Mouse (Mus musculus): ENCODE results near the gene Trim11. TPM values are rescaled to one million over a fixed set of nuclear protein-coding genes. Genes with fewer than 3 reads are reported as not detected.

Trim11 gene
- total RNA-seq, 1 experiment from 2014 or later = 32.0 TPM

DNA sequence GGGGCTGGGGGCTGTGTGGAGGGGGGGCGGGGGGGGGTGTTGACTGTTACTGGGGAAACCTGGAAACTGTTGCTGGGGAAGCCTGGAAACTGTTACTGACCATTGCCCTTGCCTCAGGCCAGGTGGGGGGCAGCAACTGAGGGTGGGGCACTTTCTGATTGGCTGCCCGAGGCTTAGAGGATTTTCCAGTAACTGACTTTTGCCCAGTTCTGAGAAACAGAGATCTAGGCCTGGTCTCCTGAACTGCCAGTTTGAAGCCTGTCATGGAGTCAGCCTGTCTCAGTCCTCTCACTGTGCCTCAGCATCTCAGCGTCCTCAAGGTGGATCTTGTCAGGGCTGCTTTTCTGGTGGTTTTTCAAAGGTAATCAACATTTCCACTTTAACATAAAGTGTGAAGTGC lies 3.5 kb upstream of the Trim11 start:
- ATAC-seq (replicated peaks; ENCODE audit: insufficient number of reproducible peaks, low FRiP score, low TSS enrichment, poor library complexity, severe bottlenecking) = no peak

DNA sequence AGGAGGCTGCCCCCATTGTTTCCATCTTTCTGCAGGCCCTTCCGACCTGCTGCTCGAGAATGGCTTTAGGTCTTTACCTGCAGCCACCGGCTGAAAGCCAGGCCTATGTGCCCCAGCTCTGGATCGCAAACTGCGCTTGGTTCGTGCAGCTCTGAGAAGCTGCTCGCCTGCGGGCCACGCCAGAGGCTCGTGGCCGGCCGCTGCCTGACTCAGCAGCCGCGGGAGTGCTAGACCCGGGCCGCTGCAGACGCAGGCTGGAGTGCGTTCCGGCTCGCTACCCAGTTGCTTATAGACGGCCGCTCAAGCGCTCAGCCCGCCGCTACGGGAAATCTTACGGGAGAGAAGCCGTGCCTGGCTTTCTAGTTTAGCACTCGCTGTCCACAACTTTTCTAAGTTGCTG lies 743 bp upstream of the Trim11 start:
- ATAC-seq (replicated peaks; ENCODE audit: insufficient number of reproducible peaks, low FRiP score, low TSS enrichment, poor library complexity, severe bottlenecking) = no peak

DNA sequence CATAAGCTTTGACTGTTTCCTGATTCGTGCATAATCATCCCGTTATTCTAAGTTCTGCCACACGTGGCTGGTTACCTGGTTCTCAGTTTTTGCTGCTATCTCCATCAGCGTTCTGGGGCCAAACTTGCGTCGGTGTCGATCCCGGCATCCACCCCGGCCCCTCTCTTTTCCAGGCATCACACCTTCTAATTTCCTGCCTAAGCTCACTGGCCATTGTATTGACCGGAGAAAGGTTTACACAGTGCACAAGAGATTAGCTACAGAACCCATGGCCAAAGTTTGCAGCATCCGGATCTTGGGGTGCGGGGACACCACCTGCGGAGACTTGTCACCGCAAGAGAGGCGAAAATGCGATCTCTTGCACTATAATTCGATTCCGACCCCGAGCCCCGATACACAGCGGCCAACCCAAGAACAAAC lies 276 bp upstream of the Trim11 start:
- ATAC-seq (replicated peaks; ENCODE audit: insufficient number of reproducible peaks, low FRiP score, low TSS enrichment, poor library complexity, severe bottlenecking) = no peak

DNA sequence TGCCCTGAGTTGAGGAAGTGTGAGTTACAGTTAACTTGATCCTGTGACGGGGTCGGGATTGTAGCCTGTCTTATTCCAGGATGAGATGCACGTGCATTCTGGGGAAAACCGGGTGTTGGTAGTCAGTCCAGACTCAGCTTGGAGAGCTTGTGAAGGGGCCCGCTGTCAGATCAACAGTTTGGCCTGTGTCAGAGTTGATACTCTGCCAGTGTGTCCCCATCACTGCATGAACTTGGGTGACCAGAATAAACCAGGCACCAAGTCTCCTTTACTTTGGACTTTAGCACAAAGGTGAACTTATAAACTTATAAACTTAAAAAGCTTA lies 775 bp downstream of the Trim11 start:
- ATAC-seq (replicated peaks; ENCODE audit: insufficient number of reproducible peaks, low FRiP score, low TSS enrichment, poor library complexity, severe bottlenecking) = no peak

DNA sequence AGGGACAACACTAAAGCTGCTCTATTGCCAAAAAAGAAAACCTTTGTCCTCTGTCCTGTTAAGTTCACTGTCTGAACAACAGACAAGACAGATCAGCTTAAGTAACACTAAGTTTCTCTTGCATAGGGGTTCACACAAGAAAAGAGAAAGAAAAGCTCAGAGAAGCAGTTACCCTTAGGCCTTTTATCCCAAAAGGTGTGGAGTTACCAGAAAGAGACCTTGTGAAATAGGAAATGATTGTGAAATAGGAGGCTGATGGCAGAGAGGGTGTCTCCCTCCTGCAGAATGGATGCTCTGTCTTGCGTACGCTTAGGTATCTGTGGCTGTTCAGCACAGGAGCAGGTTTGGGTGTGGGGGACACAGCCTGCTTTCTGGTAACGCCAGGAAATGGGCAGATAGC lies 1.3 kb downstream of the Trim11 start:
- ATAC-seq (replicated peaks; ENCODE audit: insufficient number of reproducible peaks, low FRiP score, low TSS enrichment, poor library complexity, severe bottlenecking) = no peak

DNA sequence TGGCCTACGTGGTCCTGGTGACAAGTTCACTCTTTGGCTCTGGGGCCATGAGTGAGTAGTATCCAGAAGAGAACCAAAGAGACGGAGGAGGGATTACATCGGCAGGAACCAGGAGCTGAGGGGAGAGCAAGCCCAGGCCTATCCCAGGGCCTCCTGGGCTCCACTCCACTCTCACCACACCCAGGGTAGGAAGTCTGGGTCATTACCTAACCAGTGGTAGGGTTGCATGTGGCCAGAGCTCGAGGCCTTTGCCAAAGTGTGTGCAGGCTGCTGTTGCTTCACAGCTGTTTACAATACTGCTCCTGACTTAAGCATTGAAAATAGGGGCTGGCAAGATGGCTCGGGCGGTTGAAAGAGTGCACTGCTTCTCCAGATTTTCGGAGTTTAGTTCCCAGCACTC lies 1.8 kb downstream of the Trim11 start:
- ATAC-seq (replicated peaks; ENCODE audit: insufficient number of reproducible peaks, low FRiP score, low TSS enrichment, poor library complexity, severe bottlenecking) = no peak

DNA sequence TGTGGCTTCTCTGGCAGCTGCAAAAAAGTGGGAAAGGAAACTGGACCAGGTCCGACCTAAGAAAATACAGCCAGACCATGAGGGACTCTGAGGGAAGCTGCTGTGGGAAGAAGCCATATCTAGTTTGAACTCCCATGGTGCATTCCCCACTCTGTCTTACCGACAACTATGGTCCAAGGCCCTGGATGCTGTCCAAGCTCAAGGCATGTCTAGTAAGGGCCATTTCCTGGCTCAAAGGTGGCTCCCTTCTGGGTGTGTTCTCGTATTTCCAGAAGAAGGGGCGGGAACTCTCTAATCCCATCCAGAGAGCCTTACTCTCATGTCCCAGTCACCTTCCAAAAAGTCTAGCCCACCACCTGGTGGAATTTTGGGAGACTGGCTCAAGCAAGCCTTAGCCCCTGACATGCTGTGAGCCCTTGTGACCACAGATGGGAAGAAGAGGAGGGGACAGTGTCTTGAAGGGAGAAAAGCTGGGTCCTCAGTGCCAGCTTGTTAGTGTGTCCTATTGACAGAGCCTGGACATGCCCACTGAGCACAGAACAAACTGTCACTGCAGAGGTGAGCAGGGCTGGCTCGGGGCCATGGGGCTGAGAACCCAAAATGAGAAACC lies 2.6 kb downstream of the Trim11 start:
- ATAC-seq (replicated peaks; ENCODE audit: insufficient number of reproducible peaks, low FRiP score, low TSS enrichment, poor library complexity, severe bottlenecking) = no peak

DNA sequence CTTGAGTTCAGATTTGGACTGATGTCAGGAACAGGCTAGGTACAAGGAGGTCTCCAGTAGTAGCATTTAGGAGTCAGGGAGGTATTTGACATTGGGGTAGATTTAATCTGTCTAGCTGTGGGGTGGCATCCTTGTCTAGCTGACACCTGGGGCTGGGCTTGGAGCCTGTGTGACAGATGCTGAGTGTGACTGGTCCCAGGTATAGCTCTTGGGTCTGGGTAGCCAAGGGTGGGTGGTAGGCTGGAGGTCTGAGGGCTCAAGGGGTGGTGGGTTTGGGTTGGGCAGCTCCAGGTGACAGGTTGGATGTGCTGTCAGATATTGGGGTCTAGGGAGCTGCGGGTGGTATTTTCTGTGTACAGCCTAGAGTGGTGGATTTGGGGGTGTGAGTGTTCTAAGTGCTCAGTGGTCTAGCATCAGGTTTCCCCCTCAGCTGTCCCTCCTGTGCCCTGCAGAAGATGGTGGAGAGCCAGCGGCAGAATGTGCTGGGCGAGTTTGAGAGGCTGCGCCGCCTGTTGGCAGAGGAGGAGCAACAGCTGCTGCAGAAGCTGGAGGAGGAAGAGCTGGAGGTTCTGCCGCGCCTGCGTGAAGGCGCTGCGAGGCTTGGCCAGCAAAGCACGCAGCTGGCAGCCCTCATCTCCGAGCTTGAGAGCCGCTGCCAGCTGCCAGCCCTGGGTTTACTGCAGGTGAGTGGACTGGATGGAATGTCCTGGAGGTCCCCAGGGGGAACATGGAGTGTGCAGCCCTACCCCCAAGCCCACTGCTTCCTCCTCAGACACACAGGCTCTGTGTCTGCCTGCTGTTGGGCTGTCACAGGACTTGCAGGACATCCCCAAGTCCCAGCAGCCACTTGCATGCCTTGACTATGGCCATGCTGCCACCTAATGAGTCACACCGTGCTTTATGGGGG lies 3.9 kb downstream of the Trim11 start:
- ATAC-seq (replicated peaks; ENCODE audit: insufficient number of reproducible peaks, low FRiP score, low TSS enrichment, poor library complexity, severe bottlenecking) = peak; percentile 40

DNA sequence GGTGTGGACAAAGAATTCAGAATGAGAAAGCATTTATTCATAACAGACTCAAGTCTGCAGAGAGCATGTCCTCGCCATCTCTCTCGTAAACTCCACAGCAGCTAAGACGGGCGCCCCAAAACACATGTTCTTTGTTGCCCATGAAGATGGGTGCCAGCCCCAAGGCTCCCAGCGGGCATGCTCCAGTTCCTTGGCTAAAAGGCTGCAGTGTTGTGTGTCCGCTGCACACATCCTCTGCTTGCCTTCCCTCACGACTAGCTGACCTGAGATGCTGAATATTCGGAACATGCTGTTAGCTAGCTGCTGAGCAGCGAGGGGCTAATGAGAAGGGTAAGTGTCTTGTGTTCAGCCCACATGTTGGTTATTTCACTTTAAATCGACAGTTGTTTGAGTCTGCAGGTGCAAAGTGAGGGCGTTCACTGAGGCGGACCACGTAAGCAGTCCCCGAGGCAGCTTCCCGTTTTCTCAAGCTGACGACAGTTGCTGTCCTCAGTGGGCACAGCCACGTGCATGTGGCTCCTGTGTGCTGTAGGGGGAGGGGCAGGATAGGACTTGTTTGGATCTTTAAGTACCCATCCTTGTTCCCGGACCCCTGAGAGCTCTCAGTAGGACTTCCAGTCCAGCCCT lies 4.7 kb downstream of the Trim11 start:
- ATAC-seq (replicated peaks; ENCODE audit: insufficient number of reproducible peaks, low FRiP score, low TSS enrichment, poor library complexity, severe bottlenecking) = peak; percentile 53; the same call in 1 of the 2 replicates

DNA sequence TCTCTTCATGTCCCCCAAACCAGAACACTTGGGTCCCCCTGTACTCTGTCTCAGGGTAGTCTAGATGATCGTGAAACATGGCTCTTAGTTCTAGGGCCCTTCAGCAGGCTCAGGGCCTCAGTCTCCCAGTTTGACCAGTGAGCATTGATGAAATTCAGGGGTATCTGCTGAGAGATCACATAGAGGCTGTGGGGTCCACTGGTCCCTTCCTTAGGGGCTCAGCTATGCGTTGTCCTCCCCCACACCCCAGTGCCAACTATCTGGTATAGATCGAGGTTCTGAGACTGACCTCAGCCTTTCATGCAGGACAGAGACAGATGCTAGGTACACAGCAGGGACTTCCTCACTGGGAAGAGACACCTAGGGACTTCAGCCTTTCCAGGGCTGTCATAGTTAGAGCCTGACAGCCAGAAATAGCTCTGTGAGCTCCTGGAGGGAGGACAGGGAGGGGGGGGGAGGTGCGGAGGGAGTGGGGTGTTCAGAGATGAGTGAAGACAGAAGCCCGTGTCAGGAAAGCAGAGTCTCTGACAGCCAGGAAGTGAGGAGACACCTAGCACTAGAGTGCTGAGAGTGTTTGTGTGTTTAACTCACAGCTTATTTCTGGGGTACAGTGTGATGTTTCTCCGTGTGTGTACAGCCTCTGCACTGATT lies 5.9 kb downstream of the Trim11 start:
- no peak for ATAC-seq (replicated peaks; ENCODE audit: insufficient number of reproducible peaks, low FRiP score, low TSS enrichment, poor library complexity, severe bottlenecking)

DNA sequence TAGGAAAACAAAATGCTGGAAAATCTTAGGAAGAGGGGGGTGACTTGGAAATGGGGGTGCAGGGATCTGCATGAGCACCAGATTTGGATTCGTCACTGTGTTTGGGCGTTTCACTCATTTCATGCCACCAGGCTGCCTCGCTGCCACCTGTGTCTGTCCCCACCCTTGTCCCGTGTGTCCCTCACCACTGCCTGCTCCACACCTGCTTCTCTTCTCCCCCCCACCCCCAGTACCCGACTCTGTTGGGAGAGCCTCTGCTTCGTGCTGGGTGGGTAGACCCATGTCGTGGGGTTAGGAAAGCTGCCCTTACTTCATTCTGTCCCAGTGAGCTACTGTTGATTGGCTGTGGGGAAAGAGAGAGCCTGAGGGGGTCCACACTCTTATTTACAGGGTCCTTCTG lies 6.8 kb downstream of the Trim11 start:
- ATAC-seq (replicated peaks; ENCODE audit: insufficient number of reproducible peaks, low FRiP score, low TSS enrichment, poor library complexity, severe bottlenecking) = no peak

DNA sequence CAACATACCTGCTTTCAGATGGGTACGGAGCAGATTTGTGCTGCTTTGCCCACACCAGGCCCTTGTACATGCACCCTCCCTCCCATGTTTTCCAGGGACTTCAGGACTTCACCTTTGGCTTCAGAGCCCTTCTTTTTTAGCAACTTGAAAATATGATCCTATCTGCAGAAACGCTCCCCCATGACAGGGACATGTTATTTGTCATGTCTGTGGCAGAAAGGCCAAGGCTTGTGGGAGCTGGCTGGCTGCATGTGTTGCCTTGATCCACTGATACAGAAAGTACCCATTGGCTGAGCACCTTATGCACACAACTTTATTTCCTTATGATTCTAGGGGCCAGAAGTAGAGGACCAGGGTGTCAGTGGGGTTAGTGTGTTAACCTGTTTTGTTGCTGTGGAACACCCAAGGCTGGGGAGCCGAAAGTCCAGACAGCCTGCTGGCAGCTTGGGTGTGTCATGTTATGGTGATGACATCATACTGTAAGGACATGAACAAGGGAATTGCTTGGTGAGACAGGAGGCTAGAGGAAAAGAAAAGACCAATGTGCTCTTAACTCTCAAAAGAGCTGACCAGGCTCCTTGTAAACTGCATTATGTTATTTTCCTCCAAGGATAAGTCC lies 7.5 kb downstream of the Trim11 start:
- no peak for ATAC-seq (replicated peaks; ENCODE audit: insufficient number of reproducible peaks, low FRiP score, low TSS enrichment, poor library complexity, severe bottlenecking)

DNA sequence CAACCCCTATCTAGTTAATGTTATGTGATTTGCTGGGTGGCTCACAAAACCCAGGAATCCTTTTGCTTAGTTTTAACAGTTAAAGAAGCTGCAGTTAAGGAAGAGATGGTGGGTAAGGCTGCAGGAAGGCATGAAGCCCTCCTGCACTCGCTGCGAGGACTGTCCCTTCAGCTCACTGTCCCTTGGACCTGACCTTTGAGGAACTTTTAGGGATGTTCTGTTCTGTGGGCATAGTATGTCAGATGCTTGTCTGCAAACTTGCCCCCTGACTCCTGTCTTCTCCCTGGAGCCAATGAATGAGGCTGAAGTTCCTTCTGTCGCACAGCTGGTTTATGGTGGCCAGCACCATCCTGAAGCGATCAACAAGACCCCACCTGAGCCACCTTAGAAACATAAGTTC lies 11.3 kb downstream of the Trim11 start:
- ATAC-seq (replicated peaks; ENCODE audit: insufficient number of reproducible peaks, low FRiP score, low TSS enrichment, poor library complexity, severe bottlenecking) = no peak

DNA sequence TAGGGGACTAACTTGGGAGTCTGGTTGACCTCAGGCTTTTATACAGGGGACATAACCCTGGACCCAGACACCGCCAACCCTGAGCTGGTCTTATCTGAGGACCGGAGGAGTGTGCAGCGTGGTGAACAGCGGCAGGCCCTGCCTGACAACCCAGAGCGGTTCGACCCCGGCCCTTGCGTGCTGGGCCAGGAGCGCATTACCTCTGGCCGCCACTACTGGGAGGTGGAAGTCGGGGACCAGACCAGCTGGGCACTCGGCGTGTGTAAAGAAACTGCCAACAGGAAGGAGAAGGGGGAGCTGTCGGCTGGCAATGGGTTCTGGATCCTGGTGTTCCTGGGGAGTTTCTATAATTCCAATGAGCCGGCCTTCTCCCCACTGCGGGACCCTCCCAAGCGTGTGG lies 12.2 kb downstream of the Trim11 start:
- no peak for ATAC-seq (replicated peaks; ENCODE audit: insufficient number of reproducible peaks, low FRiP score, low TSS enrichment, poor library complexity, severe bottlenecking)

DNA sequence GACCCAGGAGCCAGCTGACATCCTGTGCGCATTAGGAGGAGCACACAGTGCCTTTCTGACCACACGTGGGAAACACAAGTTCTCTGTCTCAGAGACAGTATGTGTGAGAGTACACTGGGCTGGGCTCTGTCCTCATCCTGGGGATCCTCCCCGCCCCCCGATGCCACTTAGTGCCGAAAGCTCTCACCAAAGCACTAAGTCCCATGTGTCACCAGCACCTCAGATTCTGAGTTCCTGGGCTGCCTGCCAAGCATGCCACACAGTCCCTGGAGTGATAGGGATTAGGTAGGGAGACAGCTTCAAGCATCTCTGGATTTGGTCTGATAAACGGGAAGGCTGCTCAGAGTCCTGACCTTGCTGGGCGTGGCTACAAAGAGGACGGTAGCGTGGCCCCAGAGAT lies 12.9 kb downstream of the Trim11 start:
- no peak for ATAC-seq (replicated peaks; ENCODE audit: insufficient number of reproducible peaks, low FRiP score, low TSS enrichment, poor library complexity, severe bottlenecking)

DNA sequence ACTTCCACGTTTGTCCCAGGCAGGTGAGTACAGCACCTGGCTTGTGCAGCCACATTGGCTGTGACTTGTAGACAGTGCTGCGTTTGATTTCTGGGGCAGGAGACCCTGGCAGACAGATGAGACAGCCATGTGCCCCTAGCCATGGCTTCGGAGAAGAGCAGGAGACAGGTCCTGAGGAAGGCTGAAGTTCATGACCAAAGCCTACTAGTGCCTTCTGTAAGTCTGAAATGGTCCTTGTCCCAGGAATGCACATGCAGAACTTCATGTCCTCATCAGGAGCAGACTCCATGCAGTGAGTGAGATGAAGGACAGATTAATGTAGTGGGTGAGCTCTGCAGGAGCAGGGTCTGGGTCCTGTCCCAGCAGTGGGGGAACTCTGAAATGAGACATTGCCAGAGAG lies 14.0 kb downstream of the Trim11 start:
- ATAC-seq (replicated peaks; ENCODE audit: insufficient number of reproducible peaks, low FRiP score, low TSS enrichment, poor library complexity, severe bottlenecking) = no peak

DNA sequence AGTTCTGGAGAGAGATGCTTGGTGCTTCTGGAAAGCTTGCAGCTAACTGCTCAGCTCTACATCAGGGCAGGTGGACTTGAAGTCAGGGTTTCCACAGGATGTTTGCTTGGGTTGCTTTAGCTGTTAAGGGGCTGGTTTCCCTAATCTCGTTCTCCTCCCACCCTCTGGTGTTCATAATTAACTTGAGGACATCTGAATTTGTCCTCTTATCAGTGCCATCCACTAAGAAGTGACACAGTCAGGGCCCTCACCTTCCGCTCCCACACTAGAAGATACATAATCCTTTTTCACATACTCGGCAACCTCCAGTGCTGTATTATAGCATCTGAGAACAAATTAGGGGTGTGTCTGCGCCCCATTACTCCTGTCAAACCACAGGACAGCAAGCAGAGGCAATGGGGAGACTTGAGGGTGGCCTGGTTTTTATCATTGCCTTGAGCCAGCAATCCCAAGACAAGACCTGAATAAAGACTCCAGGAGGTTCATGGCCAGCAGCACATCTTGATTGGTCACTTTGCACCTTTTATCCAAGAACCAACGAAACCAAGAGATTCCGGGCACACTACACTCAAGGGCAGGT lies 15.3 kb downstream of the Trim11 start:
- ATAC-seq (replicated peaks; ENCODE audit: insufficient number of reproducible peaks, low FRiP score, low TSS enrichment, poor library complexity, severe bottlenecking) = no peak

DNA sequence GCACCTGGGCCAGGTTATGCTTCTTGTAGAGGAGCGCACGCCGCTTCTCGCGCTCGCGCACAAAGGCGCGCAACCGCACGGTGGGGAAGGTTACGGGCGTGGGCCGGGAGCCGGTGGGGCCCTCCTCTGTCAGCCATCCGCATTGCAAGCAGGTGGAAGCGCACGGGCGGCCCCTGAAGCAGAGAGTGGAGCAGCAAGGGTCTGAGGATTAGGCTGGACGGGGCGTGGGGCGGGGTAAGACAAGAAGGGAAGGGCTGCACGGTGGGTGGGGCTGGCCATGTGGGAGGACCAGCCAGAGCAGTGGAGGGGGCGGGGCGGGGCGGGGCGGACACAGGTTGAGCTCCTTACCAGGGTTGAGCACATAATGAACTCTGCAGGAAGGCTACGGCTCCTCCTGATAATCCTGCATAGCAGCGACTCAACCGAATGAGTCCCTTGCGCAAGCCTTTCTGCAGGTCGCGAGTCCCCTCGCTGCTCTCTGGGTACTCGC lies 16.5 kb downstream of the Trim11 start:
- ATAC-seq (replicated peaks; ENCODE audit: insufficient number of reproducible peaks, low FRiP score, low TSS enrichment, poor library complexity, severe bottlenecking) = no peak
